Mouse (Mus musculus): Measurements from ENCODE around the gene Fam160a2. TPM values are rescaled to one million over a fixed set of nuclear protein-coding genes. Genes with fewer than 3 reads are reported as not detected.
A peak's percentile ranks its signal among the peaks of the same experiment; 100 is the strongest.
"Not testable (repeated sequence)": the region's sequence is repeated elsewhere in the genome, so short reads cannot be mapped to it uniquely, and the experiment has no call there.

Gene Fam160a2
- 64.6 and 88.7 TPM in 2 replicates for polyA plus RNA-seq (2012; rRNA removed)

- WGBS: 1% methylated on average over 55 of the region's 55 CpGs
- DNase-seq (ENCODE audit: low read depth, low spot score): peak; percentile 100
Observed at GRCm38 (mm10) chr7:105399935-105400624, at the start of gene Fam160a2. Fam160a2 (minus strand) TSS chr7:105400054.

GRCm38 (mm10) chr7:105445076-105445475, 45.2 kb upstream of the Fam160a2 start:
- 55% methylated on average over 3 of the region's 3 CpGs for WGBS
- no peak for DNase-seq (ENCODE audit: low read depth, low spot score)

GRCm38 (mm10) chr7:105441426-105441825, 41.6 kb upstream of the Fam160a2 start:
- no peak for DNase-seq (ENCODE audit: low read depth, low spot score)
- 48% methylated on average over 4 of the region's 4 CpGs for WGBS

GRCm38 (mm10) chr7:105437979-105438772, 38.3 kb upstream of the Fam160a2 start:
- DNase-seq (ENCODE audit: low read depth, low spot score): no peak
- WGBS: 71% methylated on average over 7 of the region's 7 CpGs

GRCm38 (mm10) chr7:105434798-105435197, 34.9 kb upstream of the Fam160a2 start:
- WGBS: 84% methylated on average over 22 of the region's 22 CpGs
- no peak for DNase-seq (ENCODE audit: low read depth, low spot score)

- no peak for DNase-seq (ENCODE audit: low read depth, low spot score)
- 86% methylated on average over 17 of the region's 17 CpGs for WGBS
Observed at GRCm38 (mm10) chr7:105433859-105434258, 34.0 kb upstream of the Fam160a2 start.

GRCm38 (mm10) chr7:105432058-105432457, 32.2 kb upstream of the Fam160a2 start:
- no peak for DNase-seq (ENCODE audit: low read depth, low spot score)
- 23% methylated on average over 1 of the region's 1 CpGs for WGBS

- no peak for DNase-seq (ENCODE audit: low read depth, low spot score)
- 7% methylated on average over 11 of the region's 11 CpGs for WGBS
Observed at GRCm38 (mm10) chr7:105426051-105426450, 26.2 kb upstream of the Fam160a2 start.

- DNase-seq (ENCODE audit: low read depth, low spot score): no peak
- WGBS: 3% methylated on average over 31 of the region's 31 CpGs
Observed at GRCm38 (mm10) chr7:105425424-105426043, 25.7 kb upstream of the Fam160a2 start, which contains the start of gene Cckbr. Cckbr (plus strand) TSS chr7:105425731.

GRCm38 (mm10) chr7:105424368-105424767, 24.5 kb upstream of the Fam160a2 start:
- WGBS: 28% methylated on average over 5 of the region's 5 CpGs
- DNase-seq (ENCODE audit: low read depth, low spot score): no peak

GRCm38 (mm10) chr7:105420903-105421302, 21.0 kb upstream of the Fam160a2 start:
- WGBS: 9% methylated on average over 2 of the region's 2 CpGs

GRCm38 (mm10) chr7:105418106-105418505, 18.3 kb upstream of the Fam160a2 start:
- DNase-seq (ENCODE audit: low read depth, low spot score): no peak
- 77% methylated on average over 5 of the region's 5 CpGs for WGBS

More at GRCm38 (mm10) chr7:105420903-105421302, 21.0 kb upstream of the Fam160a2 start:
- no peak for DNase-seq (ENCODE audit: low read depth, low spot score)

GRCm38 (mm10) chr7:105416529-105416928, 16.7 kb upstream of the Fam160a2 start:
- no peak for DNase-seq (ENCODE audit: low read depth, low spot score)
- WGBS: 83% methylated on average over 7 of the region's 7 CpGs

- DNase-seq (ENCODE audit: low read depth, low spot score): no peak
- 51% methylated on average over 6 of the region's 6 CpGs for WGBS
Observed at GRCm38 (mm10) chr7:105414385-105414784, 14.5 kb upstream of the Fam160a2 start.

GRCm38 (mm10) chr7:105411874-105412632, 12.2 kb upstream of the Fam160a2 start:
- DNase-seq (ENCODE audit: low read depth, low spot score): not testable (repeated sequence)
- WGBS: 52% methylated on average over 8 of the region's 8 CpGs

- 57% methylated on average over 1 of the region's 1 CpGs for WGBS
- no peak for DNase-seq (ENCODE audit: low read depth, low spot score)
Observed at GRCm38 (mm10) chr7:105406322-105406721, 6.5 kb upstream of the Fam160a2 start.

GRCm38 (mm10) chr7:105404268-105404667, 4.4 kb upstream of the Fam160a2 start, which contains the start of gene Cnga4:
Cnga4 (plus strand) TSS chr7:105404568.
- 62% methylated on average over 5 of the region's 5 CpGs for WGBS
- DNase-seq (ENCODE audit: low read depth, low spot score): no peak

- DNase-seq (ENCODE audit: low read depth, low spot score): no peak
- under 1% methylated on average over 25 of the region's 25 CpGs for WGBS
Observed at GRCm38 (mm10) chr7:105399058-105399934, 558 bp downstream of the Fam160a2 start.

- no peak for DNase-seq (ENCODE audit: low read depth, low spot score)
Observed at GRCm38 (mm10) chr7:105396126-105396525, 3.7 kb downstream of the Fam160a2 start.
